Mouse (Mus musculus) lung, postnatal 36 days (tissue): ENCODE measurements around the gene Unc5b.
"Not testable (repeated sequence)": the region's sequence is repeated elsewhere in the genome, so short reads cannot be mapped to it uniquely, and the experiment has no call there.

Experiments used
- DNase-seq: peaks from one replicate; pipeline ENCODE4 v3.0.0; 2022; ENCODE audit warnings: mixed read lengths

Gene Unc5b

DNA sequence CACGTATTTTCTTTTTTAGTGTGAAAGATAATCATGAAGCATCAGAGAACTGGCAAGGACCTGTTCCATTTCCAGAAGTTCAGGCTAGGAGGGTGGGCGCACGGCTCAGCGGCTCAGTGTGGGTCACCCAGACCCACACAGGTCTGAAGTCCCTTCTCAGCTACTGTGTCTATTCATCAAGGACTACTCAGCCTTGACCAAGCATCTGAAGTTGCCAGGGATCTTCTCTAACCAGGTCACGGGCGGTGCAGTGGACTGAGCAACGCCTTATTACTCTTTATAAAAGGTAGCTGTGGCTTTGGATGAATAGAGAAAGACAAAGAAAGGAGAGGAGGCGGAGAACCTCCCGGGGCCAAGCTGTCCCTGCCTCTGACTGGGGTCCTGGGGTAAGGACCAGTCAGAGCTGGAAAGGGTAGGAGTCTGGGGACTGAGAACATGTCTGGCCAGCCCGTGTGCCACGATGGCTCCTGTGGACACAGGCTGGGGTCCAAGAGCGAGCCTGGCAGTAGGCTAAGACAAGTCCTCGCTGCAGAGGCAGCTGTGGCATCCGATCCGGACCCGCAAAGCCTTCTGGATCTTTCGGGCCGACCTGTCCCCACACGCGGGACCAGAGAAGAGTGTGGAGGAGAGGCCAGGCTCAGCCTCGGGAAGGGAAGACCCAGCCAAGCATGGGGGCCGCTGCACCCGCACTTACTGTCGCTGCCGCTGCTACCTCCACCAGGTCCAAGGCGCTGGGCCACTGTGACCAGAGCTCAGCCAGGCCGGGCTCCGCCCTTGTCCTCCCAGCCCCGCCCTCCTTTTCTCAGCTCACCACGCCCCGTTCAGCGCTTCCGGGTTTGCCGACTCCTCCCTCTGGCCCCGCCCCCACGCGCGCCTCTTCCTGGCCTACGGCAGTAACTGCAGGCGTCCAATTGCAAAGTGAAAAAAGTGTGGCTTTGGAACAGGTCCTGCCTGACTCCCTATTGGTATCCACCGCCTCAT lies 79.1 kb downstream of the Unc5b start, which contains the start of gene Slc29a3:
Gene Slc29a3 (minus strand): TSS at position 755 of the 981 bp plus-strand sequence.
- DNase-seq = peak; percentile 98

DNA sequence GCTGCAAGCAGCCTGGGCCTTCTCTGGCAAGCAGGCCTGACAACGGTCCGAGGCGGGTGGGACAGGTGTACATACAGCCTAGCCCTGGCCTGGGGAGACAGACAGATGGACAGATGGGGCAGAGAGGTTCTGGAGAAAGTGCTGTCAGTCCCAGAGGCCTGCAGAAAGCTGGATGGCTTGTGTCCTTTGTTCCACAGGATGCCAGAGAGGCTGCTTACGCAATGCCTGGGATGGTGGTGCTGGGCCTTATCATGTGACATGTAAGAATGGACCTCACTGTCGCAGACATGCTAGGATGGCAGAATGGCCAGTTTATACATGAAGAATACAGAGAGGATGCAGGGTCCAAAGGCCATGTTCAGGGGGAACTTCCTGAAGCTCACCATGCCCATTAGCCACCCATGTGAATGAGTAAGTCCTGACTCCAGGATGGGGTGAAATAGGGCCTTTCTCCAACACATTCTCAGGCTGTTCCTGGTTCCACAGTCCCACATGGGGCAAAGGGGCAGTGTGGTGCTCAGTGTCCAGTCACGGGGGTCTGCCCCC lies 83.6 kb downstream of the Unc5b start:
- DNase-seq = no peak

DNA sequence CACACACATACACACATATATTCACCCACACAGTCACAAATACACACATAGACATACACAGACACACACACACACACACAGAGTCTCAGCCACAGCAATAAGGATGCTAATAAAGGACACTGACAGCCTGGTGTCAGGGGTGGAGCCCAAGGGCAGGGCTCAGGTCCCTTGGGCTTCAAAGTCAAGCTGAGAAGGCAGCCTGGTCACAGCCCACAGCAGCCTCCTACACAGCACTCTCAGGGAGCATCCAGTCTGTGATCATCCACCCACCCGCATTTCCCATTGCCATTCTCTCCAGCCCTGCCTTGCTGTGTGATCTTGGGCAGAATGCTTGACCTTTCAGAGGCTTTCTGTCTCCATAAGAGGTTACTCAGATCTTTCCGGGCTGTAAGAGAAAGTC lies 84.9 kb downstream of the Unc5b start:
- DNase-seq = peak; percentile 13

DNA sequence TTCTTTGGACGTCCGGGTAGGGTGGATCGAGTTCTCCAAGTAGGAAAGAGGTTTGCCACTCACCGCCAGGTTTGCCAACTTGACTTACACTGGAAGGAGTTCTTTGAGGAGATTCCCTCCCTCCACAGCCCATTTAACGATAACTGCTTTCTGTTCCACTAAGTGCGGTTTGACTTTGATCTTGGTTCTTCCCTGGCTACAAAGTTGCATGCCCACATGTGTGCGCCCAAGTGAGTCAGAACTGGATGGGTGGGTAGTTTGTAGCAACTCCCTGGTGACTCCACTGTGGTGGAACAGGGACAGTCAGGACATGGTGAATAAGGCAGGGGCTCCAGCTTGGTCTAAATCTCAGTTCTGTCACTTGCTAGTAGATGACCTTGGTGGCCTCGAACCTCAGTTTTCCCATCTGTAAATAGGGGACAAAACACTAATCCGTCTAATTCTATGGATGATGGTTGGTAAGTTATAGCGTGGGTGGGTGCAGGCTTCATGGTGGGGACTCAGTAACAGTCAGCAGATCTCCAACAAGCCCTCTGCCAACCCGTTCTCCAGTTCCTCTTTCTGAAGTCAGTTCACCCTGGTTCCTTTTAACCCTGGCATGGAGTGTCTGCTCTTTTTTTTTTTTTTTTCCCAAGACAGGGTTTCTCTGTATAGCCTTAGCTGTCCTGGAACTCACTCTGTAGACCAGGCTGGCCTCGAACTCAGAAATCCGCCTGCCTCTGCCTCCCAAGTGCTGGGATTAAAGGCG lies 86.7 kb downstream of the Unc5b start:
- DNase-seq = peak; percentile 34

DNA sequence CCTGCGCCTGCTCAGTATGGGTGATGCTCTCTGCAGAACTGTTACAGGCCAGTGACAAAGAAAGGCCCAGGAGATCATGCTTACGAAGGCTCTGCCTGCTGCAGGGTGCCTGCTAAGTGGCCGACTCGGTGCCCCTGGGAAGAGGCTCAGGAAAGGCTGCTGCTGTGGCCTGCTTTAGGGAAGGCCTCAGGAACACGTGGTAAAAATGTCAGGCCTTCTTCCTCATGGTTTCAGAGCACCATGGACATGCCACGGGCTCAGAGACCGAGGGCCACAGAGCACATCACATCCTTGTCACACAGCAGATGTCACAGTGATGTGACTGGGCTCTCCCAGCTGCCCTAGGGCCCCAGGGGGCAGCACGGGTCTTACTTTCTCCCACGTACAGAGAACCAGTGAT lies 87.7 kb downstream of the Unc5b start:
- no peak for DNase-seq

DNA sequence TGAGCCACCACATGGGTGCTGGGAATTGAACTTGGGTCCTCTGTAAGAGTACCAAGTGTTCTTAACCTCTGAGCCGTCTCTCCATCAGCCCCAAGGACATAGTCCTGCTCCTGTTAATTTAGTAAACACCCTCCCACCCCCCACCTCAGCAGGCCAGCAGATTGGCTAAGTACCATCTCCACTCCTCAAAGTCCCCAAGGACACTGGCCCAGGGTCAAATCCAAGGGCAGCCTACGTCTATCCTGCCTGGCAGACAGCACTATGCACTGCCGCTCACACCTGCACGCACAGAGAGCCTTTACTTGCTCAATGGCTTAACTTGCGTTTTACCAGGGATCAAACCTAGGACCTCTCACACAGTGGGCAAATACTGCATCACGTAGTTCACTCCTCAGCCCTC lies 88.4 kb downstream of the Unc5b start:
- DNase-seq = no peak

DNA sequence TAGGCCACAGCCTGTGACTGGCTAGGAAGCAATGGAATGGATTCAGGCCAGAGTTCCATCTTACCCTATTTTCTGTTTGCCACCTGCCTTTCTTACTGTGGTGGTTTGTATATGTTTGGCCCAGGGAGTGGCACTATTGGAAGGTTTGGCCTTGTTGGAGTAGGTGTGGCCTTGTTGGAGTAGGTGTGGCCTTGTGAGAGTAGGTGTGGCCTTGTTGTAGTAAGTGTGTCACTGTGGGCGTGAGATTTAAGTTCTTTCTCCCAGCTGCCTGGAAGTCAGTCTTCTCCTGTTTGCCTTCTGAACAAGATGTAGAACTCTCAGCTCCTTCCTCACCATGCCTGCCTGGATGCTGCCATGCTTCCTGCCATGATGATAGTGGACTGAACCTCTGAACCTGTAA lies 89.1 kb downstream of the Unc5b start:
- DNase-seq = not testable (repeated sequence)

DNA sequence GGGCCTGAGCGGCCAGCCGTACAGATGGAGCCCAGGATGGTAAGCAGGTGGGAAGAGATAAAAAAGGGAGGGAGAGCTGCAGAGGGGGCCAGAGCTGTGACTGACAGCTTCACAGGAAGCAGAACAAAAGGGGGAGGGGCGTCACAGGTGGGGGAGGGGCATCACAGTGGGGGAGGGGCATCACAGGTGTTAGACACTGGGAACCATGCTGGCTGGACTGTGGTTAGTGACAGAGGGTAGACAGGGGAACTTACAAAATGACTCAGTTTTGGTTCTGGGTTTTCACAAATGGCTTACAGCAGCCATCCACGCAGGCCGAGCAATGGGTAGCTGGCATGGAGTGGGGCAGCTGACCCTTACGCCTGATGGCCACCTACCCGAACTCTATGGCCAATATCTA lies 89.9 kb downstream of the Unc5b start:
- no peak for DNase-seq

DNA sequence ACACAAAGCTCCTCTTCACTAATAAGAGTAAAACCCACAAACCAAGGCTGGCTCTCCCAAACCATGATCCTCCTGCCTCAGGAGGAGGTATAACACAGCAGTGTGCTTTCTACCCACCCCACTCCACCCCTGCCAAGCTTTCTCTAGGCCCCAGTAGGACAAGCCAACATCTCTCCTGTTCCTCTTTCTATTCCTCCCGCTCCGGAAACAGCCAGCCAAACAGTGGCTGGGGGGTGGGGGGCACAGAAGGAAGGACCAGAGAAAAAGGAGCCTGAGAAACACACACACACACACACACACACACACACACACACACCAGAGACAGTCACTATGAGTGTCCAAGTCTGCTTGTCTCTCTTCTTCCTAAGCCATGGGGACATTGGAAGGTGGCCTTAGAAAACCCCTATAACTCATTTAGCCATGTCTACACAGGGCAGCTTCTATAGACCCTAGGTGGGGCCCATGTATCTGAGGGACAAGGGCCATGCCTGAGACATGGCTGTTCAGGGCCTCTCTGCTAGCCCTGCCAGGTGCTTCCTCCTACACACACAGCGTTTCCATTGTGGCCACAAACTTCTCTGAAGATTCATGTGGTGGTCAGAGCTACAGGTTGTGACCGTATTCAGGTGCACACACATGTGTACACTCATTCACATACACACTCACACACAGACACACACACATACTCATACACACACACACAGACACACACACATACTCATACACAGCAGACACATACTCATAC lies 91.6 kb downstream of the Unc5b start:
- DNase-seq = no peak

DNA sequence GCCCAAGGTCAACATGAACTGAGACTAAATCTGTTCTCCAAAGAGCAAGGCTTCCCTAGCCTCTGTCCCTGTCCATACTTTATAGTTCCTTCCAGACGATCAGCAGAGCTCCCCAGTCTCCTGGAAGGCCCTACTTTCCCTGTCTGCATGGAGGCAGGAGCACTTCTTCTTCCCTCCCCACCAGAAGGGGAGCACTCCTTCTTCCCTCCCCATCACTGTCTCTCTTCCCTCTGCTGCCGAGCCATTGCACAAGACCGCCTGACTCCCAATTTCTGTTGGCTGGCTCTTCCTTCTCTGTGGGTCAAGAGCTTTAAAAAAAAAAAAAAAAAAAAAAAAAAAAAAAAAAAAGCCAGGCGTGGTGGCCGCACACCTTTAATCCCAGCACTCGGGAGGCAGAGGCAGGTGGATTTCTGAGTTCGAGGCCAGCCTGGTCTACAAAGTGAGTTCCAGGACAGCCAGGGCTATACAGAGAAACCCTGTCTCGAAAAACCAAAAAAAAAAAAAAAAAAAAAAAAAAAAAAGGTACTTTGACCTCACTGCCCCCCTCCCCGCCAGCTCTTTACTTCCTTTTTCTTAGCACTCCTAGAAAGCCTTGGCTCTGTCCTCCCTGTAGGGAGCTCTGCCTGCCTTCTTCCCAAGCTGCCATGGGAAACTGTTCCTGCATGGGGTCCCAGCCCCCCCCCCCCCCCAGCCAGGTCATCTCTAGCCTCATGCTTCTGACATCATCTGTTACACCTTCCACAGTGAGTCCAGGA lies 93.3 kb downstream of the Unc5b start:
- DNase-seq = peak; percentile 33

DNA sequence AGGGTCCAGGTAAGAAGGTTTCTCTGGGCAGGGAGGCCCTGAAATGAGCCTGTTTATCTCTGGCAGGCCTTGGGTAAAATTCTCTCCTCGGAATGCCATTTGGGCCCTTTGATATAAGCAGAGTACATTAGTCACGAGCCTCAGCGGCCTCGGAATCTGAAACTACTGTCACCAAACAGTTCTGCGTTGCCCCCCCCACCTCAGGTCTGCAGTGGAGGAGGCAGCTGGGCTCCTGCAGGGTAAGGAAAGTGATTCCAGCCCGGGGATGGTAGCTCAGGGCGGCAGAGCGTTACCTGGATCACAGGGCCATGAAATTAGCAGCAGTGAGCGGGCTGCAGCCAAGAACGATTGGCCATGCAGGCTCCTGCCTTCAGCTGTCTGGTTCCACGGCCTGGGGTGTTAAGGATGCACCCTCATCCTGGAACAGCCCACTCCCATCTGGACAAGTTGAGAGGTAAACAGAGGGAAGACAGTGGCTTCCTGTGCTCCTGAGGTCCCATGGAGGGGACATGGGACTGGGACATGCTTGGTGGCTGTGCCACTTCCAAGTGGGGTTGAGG lies 94.1 kb downstream of the Unc5b start:
- DNase-seq = no peak

DNA sequence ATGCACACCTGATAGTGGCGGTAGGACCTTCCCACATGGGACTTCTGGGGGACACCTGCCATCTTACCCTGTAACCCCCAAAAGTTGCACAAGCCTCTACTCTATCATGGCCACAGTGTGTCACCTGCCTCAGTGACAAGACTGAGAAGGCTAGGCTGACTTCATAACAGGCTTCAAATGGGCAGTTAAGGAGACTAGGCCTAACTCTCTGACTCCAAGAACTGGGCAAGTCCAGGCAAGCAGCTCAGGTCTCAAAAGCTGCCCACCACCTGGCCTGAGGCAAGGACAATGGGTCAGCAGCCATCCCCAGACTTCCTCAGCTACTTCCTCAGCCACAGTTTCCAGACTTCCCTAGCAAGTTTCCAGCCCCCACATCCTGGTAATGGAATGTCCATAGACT lies 95.6 kb downstream of the Unc5b start:
- DNase-seq = no peak

DNA sequence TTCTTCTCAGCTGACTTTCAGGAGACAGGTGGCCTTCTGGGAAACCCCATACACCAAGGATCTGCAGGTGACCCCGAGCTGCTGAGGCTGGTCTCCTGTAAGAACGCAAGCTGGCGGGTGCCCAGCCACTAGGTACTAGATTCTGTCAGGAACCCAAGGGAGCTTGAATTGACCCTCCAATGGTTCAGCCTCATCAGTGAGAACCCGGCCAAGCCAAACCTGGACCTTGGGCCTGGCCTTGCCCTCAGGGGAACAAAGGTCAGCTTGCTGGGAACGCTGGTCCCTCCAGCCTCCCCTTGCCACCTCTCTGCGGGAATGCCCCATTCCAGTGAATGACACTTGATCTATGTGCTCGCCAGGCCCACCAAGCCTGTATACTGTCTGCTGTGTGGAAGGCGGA lies 97.9 kb downstream of the Unc5b start:
- DNase-seq = no peak

DNA sequence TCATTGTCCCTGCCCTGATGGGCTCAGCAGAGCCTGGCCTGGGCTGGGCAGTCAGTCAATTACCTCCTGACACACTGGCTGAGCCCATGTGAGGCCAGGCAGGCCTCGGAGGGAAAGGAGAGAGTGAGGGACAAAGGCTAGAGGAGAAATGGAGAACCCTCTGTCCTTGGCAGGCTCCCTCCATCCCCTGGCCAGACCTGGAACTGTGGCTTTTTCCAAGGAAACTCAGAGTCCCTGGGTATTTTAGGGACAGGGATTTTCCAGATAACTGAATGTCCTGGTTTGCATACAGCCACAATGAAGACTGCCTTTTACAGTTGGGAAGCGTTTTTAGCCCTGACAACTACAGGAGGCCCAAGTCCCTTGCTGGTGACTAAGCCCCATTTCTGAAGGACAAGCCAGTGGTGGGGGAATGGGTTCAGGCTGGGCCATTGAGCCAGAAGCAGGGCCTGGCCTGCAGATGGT lies 99.0 kb downstream of the Unc5b start:
- no peak for DNase-seq

DNA sequence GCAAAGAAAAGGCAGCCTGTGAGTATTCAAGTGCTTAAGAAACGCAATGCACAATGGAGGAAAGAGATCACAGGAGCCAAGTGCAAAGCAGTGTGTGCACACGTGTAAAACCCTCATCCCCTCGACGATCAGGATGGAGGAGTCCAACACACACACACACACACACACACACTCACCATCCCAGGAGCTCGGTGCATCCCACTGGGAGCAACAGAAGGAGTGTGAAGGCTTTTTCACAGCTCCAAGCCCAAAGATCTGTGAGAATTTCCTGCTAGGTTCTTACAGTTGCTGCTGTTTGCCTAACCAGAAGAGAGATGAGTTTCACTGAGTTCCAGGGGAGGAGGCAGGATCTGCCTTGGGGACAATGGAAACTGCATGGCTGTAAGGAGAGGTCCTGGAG lies 99.6 kb downstream of the Unc5b start:
- DNase-seq = no peak

DNA sequence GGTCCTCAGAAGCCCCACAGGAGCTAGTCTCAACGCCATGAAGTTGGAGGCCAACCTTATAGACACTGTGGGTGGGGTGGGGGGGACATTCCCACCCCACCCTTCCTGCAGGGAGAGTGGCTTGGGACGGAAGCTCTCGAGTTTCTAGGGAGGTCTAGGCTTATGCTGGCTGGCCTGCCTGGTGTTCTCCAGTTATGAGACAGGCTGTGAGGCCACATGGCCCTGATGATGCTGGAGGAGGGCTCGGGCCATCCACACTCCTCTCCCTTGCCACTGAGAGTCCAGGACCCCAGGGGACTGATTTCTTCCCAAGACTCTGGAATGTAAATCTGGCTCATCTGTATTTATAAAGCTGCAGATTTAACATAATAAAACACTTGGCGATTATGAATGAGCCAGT lies 104.1 kb downstream of the Unc5b start:
- no peak for DNase-seq

DNA sequence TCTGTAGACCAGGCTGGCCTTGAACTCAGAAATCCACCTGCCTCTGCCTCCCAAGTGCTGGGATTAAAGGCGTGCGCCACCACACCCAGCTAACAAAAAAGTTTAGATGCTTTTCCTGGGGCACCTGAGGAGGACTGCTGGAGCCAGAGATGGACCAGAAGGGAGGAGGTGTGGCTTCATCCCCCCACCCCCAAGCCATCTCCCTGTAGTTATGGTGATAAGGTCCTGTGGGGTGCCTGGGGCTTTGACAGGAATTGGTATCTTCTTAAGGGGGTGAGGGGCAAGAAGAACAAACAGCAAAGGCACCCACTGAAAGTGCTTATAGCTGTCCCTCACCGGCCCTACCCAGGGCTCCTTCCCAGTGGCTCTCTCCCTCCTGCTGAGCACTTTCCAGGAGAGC lies 104.5 kb downstream of the Unc5b start:
- DNase-seq = no peak

DNA sequence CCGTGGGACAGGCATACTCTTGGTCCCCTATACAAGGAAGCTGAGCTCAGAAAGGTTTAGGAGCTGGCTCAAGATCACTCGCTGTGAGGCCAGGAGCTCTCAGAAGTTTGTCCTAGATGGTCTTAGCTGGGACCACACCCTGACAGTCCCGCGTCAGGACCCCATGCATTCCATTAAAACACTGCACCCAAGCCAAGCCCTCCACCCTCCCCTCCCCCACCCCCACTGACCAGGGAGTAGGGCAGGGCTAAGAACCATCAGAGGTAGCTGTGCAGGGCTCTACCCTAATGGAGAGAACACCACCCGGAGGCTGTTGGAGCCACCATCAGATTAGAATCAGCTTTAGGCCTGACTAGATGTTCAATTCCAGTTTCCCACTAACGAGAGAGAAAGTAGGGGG lies 106.9 kb downstream of the Unc5b start:
- DNase-seq = no peak

DNA sequence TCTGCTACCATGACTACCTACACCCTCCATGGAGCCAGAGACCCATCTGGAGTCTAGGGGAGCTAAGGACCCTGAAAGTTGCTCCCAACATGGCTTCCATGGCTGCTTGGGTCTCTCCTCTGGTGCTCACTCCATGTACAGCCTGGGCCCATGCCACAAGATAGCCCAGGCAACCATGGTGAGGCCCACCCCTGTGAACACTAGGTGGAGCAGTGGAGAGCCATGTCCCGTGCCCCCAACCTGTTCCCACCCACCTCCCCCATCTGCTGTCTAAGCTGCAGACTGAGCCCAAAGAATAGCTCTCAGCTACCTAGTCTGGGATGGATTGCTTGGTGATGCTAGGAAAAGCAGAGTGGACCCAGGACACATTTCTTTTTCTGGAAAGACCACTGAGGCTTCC lies 108.0 kb downstream of the Unc5b start:
- no peak for DNase-seq

DNA sequence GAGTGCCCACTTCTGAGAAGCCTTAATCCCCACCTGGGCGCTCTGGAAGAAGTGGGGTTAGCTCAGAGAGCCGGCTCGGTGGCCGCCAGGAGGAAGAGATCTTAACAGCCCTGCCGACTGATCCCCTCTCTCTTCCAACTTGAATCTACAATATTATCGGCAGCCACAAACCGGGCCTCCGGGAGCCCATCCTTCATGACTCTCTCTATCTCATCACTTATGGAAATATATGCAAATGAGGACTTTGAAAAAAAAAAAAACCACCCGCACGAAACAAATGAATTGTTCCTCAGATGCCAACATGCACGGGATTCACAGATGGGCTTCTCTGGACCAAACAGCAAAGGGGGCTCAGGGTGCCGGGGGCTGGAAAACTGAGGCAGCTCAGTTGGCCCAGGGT lies 109.7 kb downstream of the Unc5b start:
- no peak for DNase-seq

DNA sequence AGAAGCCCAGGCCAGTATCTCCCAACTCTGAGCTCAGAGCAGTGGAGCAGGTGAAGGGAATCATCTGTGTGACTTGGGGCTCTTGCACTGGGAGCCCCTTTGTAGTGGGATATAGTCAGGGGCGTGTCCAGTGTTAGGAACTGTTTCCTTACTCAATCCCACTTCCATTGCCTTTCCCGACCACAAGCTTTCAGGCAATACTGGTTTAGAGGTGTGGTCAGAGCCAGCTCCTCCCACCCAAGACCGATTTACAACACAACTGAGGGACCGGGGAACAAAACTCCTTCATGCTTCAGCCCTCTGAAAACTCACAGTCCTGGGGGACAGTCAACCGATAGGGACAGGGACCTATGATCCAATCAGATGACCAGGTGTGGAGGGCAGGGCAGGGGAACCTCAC lies 110.9 kb downstream of the Unc5b start:
- DNase-seq = no peak

DNA sequence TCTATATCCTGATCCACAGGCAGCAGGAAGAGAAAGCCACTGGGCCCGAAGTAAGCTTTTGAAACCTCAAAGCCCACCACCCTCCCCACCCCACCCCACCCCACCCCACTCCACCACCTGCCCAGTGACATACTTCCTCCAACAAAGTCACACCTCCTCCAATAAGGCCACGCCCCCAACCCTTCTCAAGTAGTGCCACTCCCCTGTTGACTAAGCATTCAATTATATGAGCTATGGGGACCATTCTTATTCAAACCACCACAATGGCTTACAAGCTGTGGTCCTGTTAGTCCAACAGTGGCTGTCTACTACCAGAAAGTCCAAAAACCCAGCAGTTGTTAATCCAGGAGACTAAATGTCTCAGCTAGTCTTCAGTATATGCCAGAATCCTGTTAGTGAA lies 112.9 kb downstream of the Unc5b start:
- DNase-seq = no peak
